Mouse (Mus musculus): Measurements from ENCODE around the gene Dennd6b.

Dennd6b gene

GRCm38 (mm10) chr15:89181561-89182270 lies 14.6 kb downstream of the Dennd6b start:
- DNase-seq: no peak

- peak; percentile 85 to 92 for DNase-seq
Measured at GRCm38 (mm10) chr15:89180571-89181229, 15.6 kb downstream of the Dennd6b start, which contains the start of gene Plxnb2. Gene Plxnb2, minus strand, starts transcription at chr15:89180788.

- DNase-seq: peak; percentile 64 to 77
Measured at GRCm38 (mm10) chr15:89180081-89180541, 16.2 kb downstream of the Dennd6b start.

GRCm38 (mm10) chr15:89179630-89179964 lies 16.7 kb downstream of the Dennd6b start:
- DNase-seq: no peak

GRCm38 (mm10) chr15:89178954-89179629 lies 17.2 kb downstream of the Dennd6b start:
- DNase-seq: peak; percentile 89 to 92

- no peak for DNase-seq
Measured at GRCm38 (mm10) chr15:89178260-89178860, 17.9 kb downstream of the Dennd6b start.

- DNase-seq: no peak
Measured at GRCm38 (mm10) chr15:89177576-89178259, 18.6 kb downstream of the Dennd6b start.

GRCm38 (mm10) chr15:89177121-89177520 lies 19.2 kb downstream of the Dennd6b start:
- peak; percentile 85 to 87 for DNase-seq

- no peak for DNase-seq
Measured at GRCm38 (mm10) chr15:89175411-89176155, 20.7 kb downstream of the Dennd6b start.

- no peak for DNase-seq
Measured at GRCm38 (mm10) chr15:89174889-89175339, 21.4 kb downstream of the Dennd6b start.

GRCm38 (mm10) chr15:89173906-89174214 lies 22.4 kb downstream of the Dennd6b start:
- DNase-seq: peak; percentile 82 to 89

- peak; percentile 73 to 81 for DNase-seq
Measured at GRCm38 (mm10) chr15:89173024-89173905, 23.0 kb downstream of the Dennd6b start.

GRCm38 (mm10) chr15:89172276-89172935 lies 23.9 kb downstream of the Dennd6b start:
- peak in 1 of 2 experiments; percentile 34 for DNase-seq

- DNase-seq: no peak
Measured at GRCm38 (mm10) chr15:89171526-89172051, 24.7 kb downstream of the Dennd6b start.

GRCm38 (mm10) chr15:89170102-89170501 lies 26.2 kb downstream of the Dennd6b start:
- peak in 1 of 2 experiments; percentile 55 for DNase-seq

- DNase-seq: peak; percentile 87 to 92
Measured at GRCm38 (mm10) chr15:89169431-89169830, 26.9 kb downstream of the Dennd6b start.

GRCm38 (mm10) chr15:89168922-89169321 lies 27.4 kb downstream of the Dennd6b start:
- no peak for DNase-seq

GRCm38 (mm10) chr15:89165478-89165877 lies 30.8 kb downstream of the Dennd6b start:
- no peak for DNase-seq

GRCm38 (mm10) chr15:89161397-89161796 lies 34.9 kb downstream of the Dennd6b start:
- DNase-seq: peak in 1 of 2 experiments; percentile 47

GRCm38 (mm10) chr15:89158516-89158915 lies 37.8 kb downstream of the Dennd6b start:
- DNase-seq: no peak
